Mouse (Mus musculus): ENCODE measurements at regions not wholly inside any gene's neighbourhood (a gene's known extent, or its start where the extent isn't known, plus 50 kb on each side); places are given as distances from the start of the nearest gene placed in this dataset.
A peak's percentile ranks its signal among the peaks of the same experiment; 100 is the strongest.

DNA sequence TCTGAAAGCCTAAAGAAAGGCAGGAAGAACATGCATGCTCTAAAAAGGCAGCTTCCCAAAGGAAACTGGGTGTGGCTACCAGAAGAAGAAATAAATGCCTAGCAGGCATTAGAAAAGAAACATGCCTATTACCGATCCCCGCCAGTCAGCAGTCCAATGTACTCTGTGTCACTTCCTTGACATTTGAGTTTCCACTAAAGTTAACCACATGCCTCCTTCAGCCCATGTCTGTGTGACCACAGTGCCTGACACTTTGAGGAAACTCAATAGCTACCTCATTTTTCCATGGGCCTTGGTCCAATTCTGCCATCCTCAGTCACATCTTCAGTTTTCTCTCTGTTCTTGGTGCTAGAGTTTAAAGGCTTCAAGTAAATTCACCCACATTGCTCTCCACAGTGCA lies 233.7 kb upstream of the Isx start:
- no peak for DNase-seq

DNA sequence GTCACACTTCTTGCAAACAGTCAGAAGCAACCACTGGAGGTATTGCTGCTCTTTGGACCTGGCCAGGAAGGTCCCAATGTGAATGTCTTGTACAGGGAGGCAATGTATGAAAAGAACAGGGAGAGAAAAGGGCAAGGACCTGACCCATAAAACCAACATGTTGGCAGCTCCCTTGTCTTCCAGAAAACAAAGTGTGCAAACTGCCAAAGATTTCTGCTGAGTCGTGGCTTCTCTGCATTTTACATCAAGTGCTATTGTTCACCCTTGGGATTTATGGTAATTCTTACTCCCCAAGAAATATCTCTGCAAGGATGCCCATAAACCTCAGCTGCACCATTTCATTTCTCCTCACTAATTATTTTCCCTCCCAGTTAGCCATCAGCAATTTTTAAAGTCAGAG lies 232.3 kb upstream of the Isx start:
- DNase-seq, result no peak

DNA sequence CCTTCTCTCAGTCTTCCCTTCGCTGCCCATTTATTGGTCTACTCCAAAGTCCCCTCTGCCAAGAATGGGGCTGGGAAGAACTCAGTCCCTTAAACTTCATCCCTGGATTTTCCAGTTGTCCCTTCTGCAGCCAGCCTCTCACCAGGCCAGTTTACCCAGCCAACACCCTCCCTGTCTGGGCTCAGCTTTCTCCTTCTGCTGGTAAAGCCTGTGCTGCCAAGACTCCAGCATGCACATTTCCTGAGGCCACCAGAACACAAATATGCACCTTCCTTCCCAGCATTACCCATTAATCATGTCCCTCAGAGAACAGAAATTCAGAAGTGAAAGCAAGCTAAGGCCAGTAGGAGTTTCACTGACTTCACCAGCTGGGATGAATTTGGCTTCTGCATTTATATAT lies 213.0 kb upstream of the Isx start:
- no peak for DNase-seq

DNA sequence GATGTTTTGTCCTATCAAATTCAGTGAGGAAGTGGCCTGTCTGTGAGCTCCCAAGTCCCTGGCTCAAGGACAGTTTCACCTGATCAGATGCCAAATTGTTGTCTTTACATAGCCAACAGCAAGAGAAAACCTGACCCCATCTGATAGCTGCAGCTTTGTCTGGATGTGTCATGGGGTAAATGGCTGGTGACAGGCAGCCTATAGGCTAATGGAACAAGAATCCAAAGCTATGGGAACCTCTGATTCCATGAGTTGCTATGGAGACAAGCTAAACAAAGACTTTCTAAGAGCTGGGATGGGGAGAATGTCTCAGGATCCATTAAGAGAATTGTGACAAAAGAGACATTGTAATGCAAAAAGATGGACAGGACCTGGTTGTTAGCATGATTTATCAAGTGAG lies 184.6 kb upstream of the Isx start:
- DNase-seq, result no peak

DNA sequence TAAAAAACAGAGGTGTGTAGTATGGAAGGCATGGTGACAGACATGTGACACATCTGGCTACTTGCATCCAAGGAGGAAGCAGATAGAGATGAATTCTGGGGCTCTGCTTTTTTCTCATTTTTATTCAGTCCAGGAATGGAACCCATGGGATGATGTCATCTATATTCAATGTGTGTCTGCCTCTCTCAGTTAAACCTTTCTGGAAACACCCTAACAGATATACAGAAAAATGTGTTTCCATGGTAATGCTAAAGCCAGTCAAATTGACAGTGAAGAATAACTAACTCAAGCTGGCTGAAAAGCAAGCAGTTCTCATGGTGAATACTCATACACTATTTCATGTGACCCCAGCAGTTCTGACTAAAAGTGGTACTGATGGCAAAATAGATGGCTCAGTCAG lies 177.0 kb upstream of the Isx start:
- no peak for DNase-seq

DNA sequence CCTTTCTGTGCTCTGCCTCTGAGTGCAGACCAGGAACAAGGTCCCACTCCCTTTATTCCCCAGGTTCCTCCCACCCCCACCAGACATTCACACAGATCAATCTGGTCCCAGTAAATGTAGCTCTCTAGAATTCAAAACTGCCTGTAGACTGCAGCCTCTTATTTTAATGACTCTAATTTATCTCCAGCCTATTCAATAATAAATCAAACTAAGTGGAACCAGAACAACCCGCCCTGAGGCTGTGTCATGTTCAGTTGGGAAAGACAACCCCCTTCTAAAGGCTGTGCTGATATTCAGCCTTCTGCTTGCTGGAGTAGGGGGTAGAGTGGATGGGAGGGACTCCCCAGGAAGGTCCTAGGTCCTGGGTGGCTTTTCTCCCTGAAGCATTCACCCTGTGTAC lies 175.7 kb upstream of the Isx start:
- DNase-seq, result peak; percentile 6

DNA sequence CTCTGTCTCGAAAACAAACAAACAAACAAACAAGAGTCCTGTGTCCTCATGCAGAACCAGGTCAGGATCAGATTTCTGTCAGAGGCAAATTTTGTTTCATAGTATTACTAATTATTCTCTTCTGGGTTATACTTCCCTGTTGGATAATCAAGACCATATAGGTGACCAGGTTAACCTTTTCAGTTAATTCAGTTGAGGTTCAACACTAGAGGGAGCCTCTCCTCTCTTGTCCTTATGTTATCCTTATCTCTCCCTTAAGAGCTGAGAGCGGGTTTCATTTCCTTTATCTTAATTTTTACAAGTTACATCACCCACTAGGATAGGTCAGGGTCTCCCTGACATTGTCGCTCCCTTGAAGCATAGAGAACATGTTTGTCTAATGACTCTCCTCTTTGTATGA lies 160.4 kb upstream of the Isx start:
- DNase-seq, result no peak

DNA sequence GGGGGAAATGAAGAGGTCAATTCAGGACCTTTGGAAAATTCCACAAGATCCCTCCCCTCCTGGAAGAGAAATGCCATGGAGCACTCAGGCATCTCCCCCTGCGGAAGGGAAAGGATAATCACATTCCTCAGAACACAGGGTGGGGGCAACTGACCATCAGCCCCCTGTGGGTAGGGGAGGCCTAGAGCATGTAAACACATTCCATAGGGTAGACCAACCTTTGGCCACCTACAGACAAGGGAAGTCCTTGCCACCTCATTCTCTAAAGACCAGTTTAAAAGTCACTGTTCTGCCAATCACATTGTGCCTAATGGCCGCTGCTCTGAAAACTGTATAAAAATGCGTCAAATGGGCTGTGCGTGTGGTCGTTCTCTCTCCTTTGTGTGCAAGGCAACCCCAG lies 156.9 kb upstream of the Isx start:
- no peak for DNase-seq

DNA sequence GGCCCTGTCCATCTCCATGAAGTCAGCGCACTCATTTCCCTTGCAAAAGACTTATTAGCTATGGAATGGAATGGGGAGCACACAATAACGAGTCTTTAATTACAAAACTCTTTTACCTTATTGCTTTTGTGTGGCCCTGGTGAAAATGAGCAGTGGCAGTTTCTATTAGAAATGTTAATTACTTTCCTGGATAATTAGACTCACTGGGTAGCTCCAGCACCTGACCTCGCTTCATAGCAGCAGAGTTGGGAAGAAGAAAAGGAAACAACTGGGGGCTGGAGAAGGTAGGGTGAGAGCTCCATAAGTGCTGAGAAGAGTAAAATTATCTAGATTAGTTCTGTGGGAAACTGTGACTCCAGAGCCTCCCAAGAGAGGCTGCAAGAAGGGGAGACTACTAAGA lies 108.2 kb upstream of the Isx start:
- no peak for DNase-seq

DNA sequence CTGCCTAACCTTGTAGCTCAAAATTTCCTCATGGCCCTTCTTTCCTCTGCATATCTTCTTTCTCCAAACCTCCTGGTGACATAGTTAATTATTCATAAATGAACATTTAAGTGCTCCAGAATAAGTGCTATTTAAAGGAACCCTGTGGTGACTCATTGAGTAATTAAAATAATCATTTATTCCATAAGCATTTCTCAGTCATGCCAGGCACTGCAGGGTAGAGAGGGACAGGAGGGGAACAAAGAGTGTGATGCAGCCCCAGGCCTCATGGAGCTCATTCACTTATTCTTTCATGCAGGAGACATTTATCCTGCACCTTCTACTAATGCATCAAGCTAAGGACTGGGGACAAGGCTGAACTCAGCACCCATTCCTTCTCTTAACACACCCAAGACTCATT lies 97.4 kb upstream of the Isx start:
- no peak for DNase-seq

DNA sequence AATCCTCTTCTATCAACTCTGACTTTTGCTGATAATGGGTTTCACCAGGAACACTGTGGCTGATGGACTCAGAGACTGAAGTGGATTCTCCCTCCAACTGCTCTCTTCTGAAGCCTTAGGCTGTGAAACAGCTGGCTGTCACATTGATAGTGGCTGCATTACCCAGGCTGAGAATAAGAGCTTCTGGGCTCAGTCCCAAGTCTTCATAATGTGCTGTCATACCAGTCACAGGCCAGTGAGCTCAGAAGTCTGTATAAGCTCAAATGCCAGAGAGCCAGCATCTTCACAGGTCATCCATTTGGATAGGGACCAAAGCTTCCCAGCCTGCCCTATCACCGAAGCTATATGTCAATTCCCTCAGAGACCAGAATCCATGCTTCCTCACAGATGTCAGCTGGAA lies 91.9 kb upstream of the Isx start:
- DNase-seq, result no peak

DNA sequence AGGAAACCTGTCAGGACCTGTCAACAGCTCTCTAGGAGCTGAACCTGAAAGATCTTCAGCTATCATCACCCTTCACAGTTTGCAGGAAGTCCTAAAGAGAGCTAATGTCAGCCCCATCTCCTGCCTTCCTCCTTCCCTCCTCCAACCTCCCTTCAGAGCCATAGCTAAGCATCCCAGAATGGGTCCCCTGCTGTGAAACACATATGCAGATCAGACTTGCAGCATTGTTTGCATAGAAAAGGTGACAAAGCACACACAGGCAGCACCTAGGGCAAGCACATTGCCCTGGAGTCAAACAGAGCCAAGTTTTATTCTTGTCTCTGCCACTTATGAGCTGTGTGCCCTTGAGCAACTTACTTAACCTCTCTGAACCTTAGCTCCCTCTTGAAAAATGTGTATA lies 64.3 kb upstream of the Isx start:
- DNase-seq, result no peak

DNA sequence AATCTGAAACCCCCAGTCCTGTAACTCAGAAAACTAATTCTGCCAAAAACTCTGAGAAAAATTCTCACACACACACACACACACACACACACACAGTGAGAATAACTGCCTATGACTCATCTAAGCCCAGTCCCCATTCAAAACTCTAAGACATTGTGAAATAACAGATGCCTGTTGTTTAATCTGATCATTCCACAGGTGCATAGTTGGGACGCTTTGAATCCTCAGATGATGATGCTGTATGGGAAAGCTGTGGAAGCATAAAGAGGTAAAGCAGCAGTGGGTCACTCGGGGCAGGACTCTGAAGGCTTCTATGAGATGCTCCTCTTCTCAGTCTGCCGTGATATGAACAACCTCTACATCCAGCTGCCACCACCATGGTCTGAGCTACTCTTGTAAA lies 62.9 kb upstream of the Isx start:
- no peak for DNase-seq

DNA sequence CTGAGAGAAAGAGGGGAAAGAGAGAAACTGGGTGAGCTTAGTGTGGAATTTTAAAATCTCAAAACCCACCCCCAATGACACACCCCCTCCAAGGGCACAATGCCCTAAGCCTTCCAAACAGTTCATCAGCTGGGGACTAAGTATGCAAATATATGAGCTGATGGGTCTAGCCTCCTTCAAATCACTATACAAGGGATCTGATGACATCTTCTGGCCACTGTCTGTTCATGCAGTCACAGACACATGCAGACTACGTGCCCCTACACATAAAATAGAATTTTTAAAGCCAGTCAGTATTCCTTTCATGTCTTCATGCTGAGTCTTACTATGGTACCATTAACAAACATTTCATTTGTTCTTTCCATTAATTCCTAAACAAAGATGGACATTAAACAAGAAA lies 54.5 kb upstream of the Isx start:
- no peak for DNase-seq

DNA sequence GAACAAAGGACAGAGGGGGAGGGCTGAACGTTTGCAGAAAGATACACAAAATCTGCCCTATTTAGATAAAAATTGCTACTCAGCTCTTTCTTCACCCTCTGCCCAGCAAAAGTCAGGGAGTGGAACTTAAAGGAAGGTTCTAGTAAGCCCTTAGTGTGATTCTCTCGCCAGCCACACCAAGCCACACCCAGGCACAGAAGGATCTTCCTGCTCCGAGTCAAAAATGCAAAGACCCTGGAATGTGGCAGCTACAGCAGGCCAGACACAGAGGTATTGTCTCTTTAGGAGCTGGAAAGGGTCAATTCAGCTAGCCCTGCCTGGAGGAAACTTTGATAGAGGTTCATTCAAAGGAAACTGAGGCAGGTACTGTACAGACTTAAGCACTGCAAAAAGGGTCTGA lies 52.3 kb upstream of the Isx start:
- no peak for DNase-seq

DNA sequence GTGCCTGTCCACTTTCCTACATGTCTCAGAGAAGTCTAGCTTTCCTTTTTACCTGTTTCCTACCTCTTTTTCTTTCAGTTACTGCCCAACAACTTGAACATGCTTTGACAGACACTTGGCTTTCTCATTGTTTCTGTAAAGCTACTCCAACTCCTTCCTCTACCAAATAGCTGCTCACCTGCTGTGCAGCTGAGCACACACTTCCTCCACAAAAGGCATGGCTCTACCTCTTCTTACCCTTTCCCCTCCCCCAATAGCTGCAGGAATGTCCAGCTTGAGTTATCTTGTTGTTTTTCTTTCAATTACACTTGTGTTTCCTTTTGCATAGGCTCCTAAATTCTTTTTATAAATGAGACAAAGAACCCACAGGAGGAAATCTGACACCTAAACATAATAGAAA lies 50.7 kb upstream of the Isx start:
- DNase-seq, result no peak

Data from adrenal gland, postnatal 10 days (tissue).